Mouse (Mus musculus) G1E-ER4 (cell line): ENCODE measurements around the gene Fam76b. TPM values are rescaled to one million over a fixed set of nuclear protein-coding genes. Genes with fewer than 3 reads are reported as not detected.

ENCODE experiments used
- GATA1 ChIP-seq: IDR thresholded peaks from one replicate; pipeline ENCODE4 v1.8.0; 2012; ENCODE audit warnings: low read length, inconsistent platforms
- polyA plus RNA-seq: library from polyadenylated mRNA; stranded (reverse); fragments of >175 nt; gene quantifications from 2 replicates; pipeline ENCODE4 v1.2.3, GENCODE M21; 2012

Fam76b gene
- polyA plus RNA-seq, 1 experiment: 35.6 TPM

- no peak for TF ChIP-seq GATA1
These were observed 68.5 kb downstream of the Fam76b start for GRCm38 (mm10) chr9:13896055-13896454.

- TF ChIP-seq GATA1: no peak
These were observed 71.2 kb downstream of the Fam76b start for GRCm38 (mm10) chr9:13898510-13899305.

DNA sequence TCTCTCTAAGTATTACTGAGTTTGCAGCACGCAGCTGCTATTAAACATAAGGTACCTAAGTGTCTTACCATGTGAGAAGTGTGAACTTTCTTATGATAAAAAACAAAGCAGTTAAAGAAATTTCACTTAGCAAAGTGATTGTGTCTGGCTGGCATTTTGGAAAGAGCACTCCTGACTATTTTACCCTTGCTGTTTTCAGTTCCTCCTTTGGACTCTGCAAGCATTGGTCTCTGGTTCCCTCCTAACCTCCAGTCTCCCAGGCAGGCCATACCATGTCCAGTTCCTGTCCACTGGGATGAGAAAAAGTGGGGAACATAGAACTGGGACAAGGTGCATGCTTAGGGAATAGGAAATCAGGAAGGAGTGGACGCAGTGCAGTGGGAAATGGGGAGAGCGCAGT, 74.5 kb downstream of the Fam76b start:
- TF ChIP-seq GATA1: no peak

GRCm38 (mm10) chr9:13904091-13904779, 76.7 kb downstream of the Fam76b start:
- no peak for TF ChIP-seq GATA1

Other genes with a start within 250 kb of the Fam76b start
- gene Mtmr2, start 79.3 kb upstream of the Fam76b start, polyA plus RNA-seq: 11.5 and 12.8 TPM in 2 replicates
- gene Cep57, start 609 bp upstream of the Fam76b start, polyA plus RNA-seq: 13.4 and 20.1 TPM in 2 replicates